Mouse (Mus musculus) heart, embryonic 12.5 days (tissue): Measurements from ENCODE around the gene Asxl1. TPM values are rescaled to one million over a fixed set of nuclear protein-coding genes. Genes with fewer than 3 reads are reported as not detected.

ENCODE experiments used
- ATAC-seq: fragments of 200-750 bp; cut with Nextera tagmentation; 2 replicates; pipeline ENCODE4 v1.8.0; 2017; ENCODE audit warnings: moderate TSS enrichment, moderate library complexity; ENCODE audit not compliant: insufficient number of reproducible peaks, low FRiP score
- H3K27ac ChIP-seq: fragments of 300-500 bp; sonication (generic); 2 replicates; pipeline ENCODE4 v1.5.1; 2016; ENCODE audit warnings: mild to moderate bottlenecking, moderate library complexity; ENCODE audit not compliant: poor library complexity, severe bottlenecking
- H3K27me3 ChIP-seq: fragments of 300-500 bp; sonication (generic); replicated peaks from 2 replicates; pipeline ENCODE4 v1.6.1; 2016; ENCODE audit warnings: mild to moderate bottlenecking, moderate library complexity
- H3K36me3 ChIP-seq: fragments of 300-500 bp; sonication (generic); 2 replicates; pipeline ENCODE4 v1.6.1; 2016; ENCODE audit warnings: mild to moderate bottlenecking, moderate library complexity
- H3K4me1 ChIP-seq: fragments of 300-500 bp; sonication (generic); replicated peaks from 2 replicates; pipeline ENCODE4 v1.6.1; 2016; ENCODE audit warnings: mild to moderate bottlenecking
- H3K4me2 ChIP-seq: fragments of 300-500 bp; sonication (generic); 2 replicates; pipeline ENCODE4 v1.6.1; 2016; ENCODE audit warnings: mild to moderate bottlenecking, moderate library complexity
- H3K4me3 ChIP-seq: fragments of 300-500 bp; sonication (generic); 2 replicates; pipeline ENCODE4 v1.5.1; 2016; ENCODE audit warnings: mild to moderate bottlenecking
- H3K9ac ChIP-seq: fragments of 300-500 bp; sonication (generic); 2 replicates; pipeline ENCODE4 v1.6.1; 2016; ENCODE audit warnings: mild to moderate bottlenecking, moderate library complexity
- H3K9me3 ChIP-seq: fragments of 300-500 bp; sonication (generic); replicated peaks from 2 replicates; pipeline ENCODE4 v1.6.1; 2016; ENCODE audit warnings: mild to moderate bottlenecking, moderate library complexity
- WGBS: fragments of 180-500 bp; shearing (Covaris S2); methylation state at CpG from one replicate; pipeline ENCODE4 v1.1.7; 2016; 5-methylcytosine and 5-hydroxymethylcytosine counted together
- polyA plus RNA-seq: library from polyadenylated mRNA; unstranded; fragments of >200 nt; fragmentation: Nextera tagmentation; extraction: Ambion mirVana; gene quantifications from 2 replicates; pipeline ENCODE4 v1.2.1, GENCODE M21; 2016

Asxl1 gene
- polyA plus RNA-seq = 14.4 TPM in 2 replicates

- Histone ChIP-seq H3K9ac (peak within 1 kb of the TSS; percentile 90), H3K4me2 (peak within 1 kb of the TSS; percentile 87), H3K27ac (peak within 1 kb of the TSS; percentile 99), H3K9me3 (no peaks in the 10 kb centered on the region), H3K36me3 (peaks cover 11% of the 10 kb centered on the region), H3K4me1 (peaks cover 24% of the 10 kb centered on the region), H3K27me3 (no peaks in the 10 kb centered on the region), H3K4me3 (peak within 1 kb of the TSS; percentile 83)
- ATAC-seq = peak; percentile 94
- WGBS = under 1% methylated on average over 69 of the region's 79 CpGs
Measured at GRCm38 (mm10) chr2:153345454-153346220, at the start of gene Asxl1. Gene Asxl1 (plus strand): TSS chr2:153345829.

- Histone ChIP-seq H3K4me2 (no peak overlapping the region), H3K27ac (no peak overlapping the region), H3K9me3 (no peaks in the 10 kb centered on the region), H3K36me3 (0 out of 2 replicates have a peak, but pooled peaks cover 3% of the 10 kb centered on the region), H3K4me1 (no peaks in the 10 kb centered on the region; the same call in 1 of the 2 replicates), H3K9ac (no peak overlapping the region), H3K27me3 (no peaks in the 10 kb centered on the region), H3K4me3 (no peak overlapping the region)
- WGBS = 85% methylated on average over 4 of the region's 4 CpGs
- ATAC-seq = no peak
Measured at GRCm38 (mm10) chr2:153297771-153298170, 47.9 kb upstream of the Asxl1 start.

GRCm38 (mm10) chr2:153298460-153298859 lies 47.2 kb upstream of the Asxl1 start:
- ATAC-seq = no peak
- 64% methylated on average over 4 of the region's 4 CpGs for WGBS
- no peaks in the 10 kb centered on the region for H3K4me1 ChIP-seq
- H3K9ac ChIP-seq = no peak overlapping the region
- H3K4me3 ChIP-seq = no peak overlapping the region
- no peaks in the 10 kb centered on the region for H3K9me3 ChIP-seq
- H3K27me3 ChIP-seq = no peaks in the 10 kb centered on the region
- no peak overlapping the region for H3K4me2 ChIP-seq
- 0 out of 2 replicates have a peak, but pooled peaks cover 6% of the 10 kb centered on the region for H3K36me3 ChIP-seq
- no peak overlapping the region for H3K27ac ChIP-seq

- Histone ChIP-seq H3K9me3 (no peaks in the 10 kb centered on the region), H3K27me3 (no peaks in the 10 kb centered on the region), H3K27ac (no peak overlapping the region), H3K9ac (no peak overlapping the region), H3K36me3 (0 out of 2 replicates have a peak, but pooled peaks cover 6% of the 10 kb centered on the region), H3K4me1 (no peaks in the 10 kb centered on the region), H3K4me3 (no peak overlapping the region), H3K4me2 (no peak overlapping the region)
- no peak for ATAC-seq
- WGBS = 57% methylated on average over 4 of the region's 4 CpGs
Measured at GRCm38 (mm10) chr2:153298863-153299262, 46.8 kb upstream of the Asxl1 start.

GRCm38 (mm10) chr2:153301123-153301522 lies 44.5 kb upstream of the Asxl1 start:
- Histone ChIP-seq H3K9ac (no peak overlapping the region), H3K27ac (no peak overlapping the region), H3K4me3 (no peak overlapping the region), H3K4me1 (peaks cover 11% of the 10 kb centered on the region), H3K4me2 (no peak overlapping the region), H3K9me3 (no peaks in the 10 kb centered on the region), H3K36me3 (0 out of 2 replicates have a peak, but pooled peaks cover 3% of the 10 kb centered on the region), H3K27me3 (no peaks in the 10 kb centered on the region)
- ATAC-seq = no peak
- WGBS = 92% methylated on average over 5 of the region's 5 CpGs

- H3K27ac ChIP-seq = peak overlapping the region; percentile 82
- H3K36me3 ChIP-seq = 0 out of 2 replicates have a peak, but pooled peaks cover 3% of the 10 kb centered on the region
- WGBS = 52% methylated on average over 6 of the region's 6 CpGs
- H3K4me1 ChIP-seq = peaks cover 18% of the 10 kb centered on the region
- no peaks in the 10 kb centered on the region for H3K9me3 ChIP-seq
- ATAC-seq = no peak
- H3K27me3 ChIP-seq = no peaks in the 10 kb centered on the region
- H3K4me3 ChIP-seq = no peak overlapping the region
- no peak overlapping the region for H3K4me2 ChIP-seq
- H3K9ac ChIP-seq = peak overlapping the region; percentile 51
Measured at GRCm38 (mm10) chr2:153305240-153305639, 40.4 kb upstream of the Asxl1 start.

GRCm38 (mm10) chr2:153308586-153308985 lies 37.0 kb upstream of the Asxl1 start:
- Histone ChIP-seq H3K27me3 (no peaks in the 10 kb centered on the region), H3K4me2 (no peak overlapping the region), H3K4me1 (peaks cover 19% of the 10 kb centered on the region), H3K9me3 (no peaks in the 10 kb centered on the region), H3K27ac (no peak overlapping the region), H3K4me3 (no peak overlapping the region), H3K36me3 (no peaks in the 10 kb centered on the region), H3K9ac (no peak overlapping the region)
- no peak for ATAC-seq
- 81% methylated on average over 7 of the region's 7 CpGs for WGBS

GRCm38 (mm10) chr2:153309106-153309505 lies 36.5 kb upstream of the Asxl1 start:
- no peak overlapping the region for H3K4me2 ChIP-seq
- H3K4me1 ChIP-seq = peaks cover 19% of the 10 kb centered on the region
- H3K27me3 ChIP-seq = no peaks in the 10 kb centered on the region
- H3K27ac ChIP-seq = no peak overlapping the region
- H3K4me3 ChIP-seq = no peak overlapping the region
- ATAC-seq = no peak
- no peaks in the 10 kb centered on the region for H3K36me3 ChIP-seq
- WGBS = 75% methylated on average over 8 of the region's 8 CpGs
- no peak overlapping the region for H3K9ac ChIP-seq
- H3K9me3 ChIP-seq = no peaks in the 10 kb centered on the region

- WGBS = 70% methylated on average over 6 of the region's 6 CpGs
- Histone ChIP-seq H3K27ac (no peak overlapping the region), H3K4me3 (no peak overlapping the region), H3K9ac (no peak overlapping the region), H3K36me3 (no peaks in the 10 kb centered on the region), H3K4me1 (peaks cover 15% of the 10 kb centered on the region), H3K27me3 (no peaks in the 10 kb centered on the region), H3K4me2 (no peak overlapping the region), H3K9me3 (no peaks in the 10 kb centered on the region)
- no peak for ATAC-seq
Measured at GRCm38 (mm10) chr2:153310228-153310627, 35.4 kb upstream of the Asxl1 start.

- 83% methylated on average over 9 of the region's 9 CpGs for WGBS
- H3K9me3 ChIP-seq = no peaks in the 10 kb centered on the region
Measured at GRCm38 (mm10) chr2:153312884-153313283, 32.7 kb upstream of the Asxl1 start.

GRCm38 (mm10) chr2:153318408-153318807 lies 27.2 kb upstream of the Asxl1 start:
- no peak overlapping the region for H3K4me2 ChIP-seq
- WGBS = 79% methylated on average over 4 of the region's 4 CpGs
- no peaks in the 10 kb centered on the region for H3K9me3 ChIP-seq
- H3K27me3 ChIP-seq = no peaks in the 10 kb centered on the region
- no peak for ATAC-seq
- no peak overlapping the region for H3K27ac ChIP-seq
- no peak overlapping the region for H3K9ac ChIP-seq
- H3K36me3 ChIP-seq = peaks cover 58% of the 10 kb centered on the region
- H3K4me3 ChIP-seq = no peak overlapping the region
- no peaks in the 10 kb centered on the region for H3K4me1 ChIP-seq

More at GRCm38 (mm10) chr2:153312884-153313283, 32.7 kb upstream of the Asxl1 start:
- Histone ChIP-seq H3K4me3 (no peak overlapping the region), H3K27me3 (no peaks in the 10 kb centered on the region), H3K36me3 (peaks cover 19% of the 10 kb centered on the region), H3K4me2 (no peak overlapping the region), H3K27ac (no peak overlapping the region), H3K4me1 (peaks cover 6% of the 10 kb centered on the region), H3K9ac (no peak overlapping the region)
- no peak for ATAC-seq
